Mouse (Mus musculus): ENCODE measurements around the gene Hbq1a.
A peak's percentile ranks its signal among the peaks of the same experiment; 100 is the strongest.

Hbq1a gene

GRCm38 (mm10) chr11:32331861-32332260 is 32.0 kb downstream of the Hbq1a start:
- no peak for DNase-seq

- DNase-seq, result no peak
Measured at GRCm38 (mm10) chr11:32333235-32333634, 33.4 kb downstream of the Hbq1a start.

- no peak for DNase-seq
Measured at GRCm38 (mm10) chr11:32336435-32336907, 36.6 kb downstream of the Hbq1a start.

- DNase-seq, result peak; percentile 70
Measured at GRCm38 (mm10) chr11:32339131-32339531, 39.3 kb downstream of the Hbq1a start.

- DNase-seq, result peak; percentile 54
Measured at GRCm38 (mm10) chr11:32340476-32341473, 40.9 kb downstream of the Hbq1a start.

GRCm38 (mm10) chr11:32342770-32343191 is 42.9 kb downstream of the Hbq1a start:
- peak; percentile 37 for DNase-seq

- DNase-seq, result no peak
Measured at GRCm38 (mm10) chr11:32343350-32343749, 43.5 kb downstream of the Hbq1a start.

GRCm38 (mm10) chr11:32345504-32346297 is 45.8 kb downstream of the Hbq1a start:
- DNase-seq, result no peak

GRCm38 (mm10) chr11:32347264-32347606 is 47.4 kb downstream of the Hbq1a start:
- no peak for DNase-seq

GRCm38 (mm10) chr11:32347607-32348432 is 48.0 kb downstream of the Hbq1a start, which contains the start of gene Sh3pxd2b:
Gene Sh3pxd2b, plus strand, starts transcription at chr11:32347820.
- peak; percentile 84 for DNase-seq

GRCm38 (mm10) chr11:32348433-32349283 is 48.8 kb downstream of the Hbq1a start:
- peak; percentile 20 for DNase-seq

GRCm38 (mm10) chr11:32349284-32349953 is 49.5 kb downstream of the Hbq1a start:
- DNase-seq, result no peak
